Mouse (Mus musculus): ENCODE measurements around the gene Mpp6. TPM values are rescaled to one million over a fixed set of nuclear protein-coding genes. Genes with fewer than 3 reads are reported as not detected.

The Mpp6 gene
- 102 and 115 TPM in 2 replicates for polyA plus RNA-seq (2014; fragmentation: Nextera tagmentation; extraction: Ambion mirVana)

- H3K4me2 ChIP-seq (replicated peaks; ENCODE audit: low read depth, low read length): peak within 1 kb of the TSS; percentile 63
- H3K4me3 ChIP-seq (ENCODE audit: low read length): peak within 1 kb of the TSS; percentile 84
- H3K4me1 ChIP-seq (ENCODE audit: control insufficient read depth, insufficient read depth, low read length): peaks cover 10% of the 10 kb centered on the region; the same call in 1 of the 2 replicates
- H3K9me3 ChIP-seq (ENCODE audit: control insufficient read depth, low read length): no peaks in the 10 kb centered on the region
- no peaks in the 10 kb centered on the region for H3K36me3 ChIP-seq (ENCODE audit: control insufficient read depth, insufficient read depth, low read length)
- peak within 1 kb of the TSS; percentile 93 for H3K9ac ChIP-seq (ENCODE audit: low read depth, low read length)
- H3K27ac ChIP-seq (ENCODE audit: low read depth, low read length): peak within 1 kb of the TSS; percentile 77
- H3K27me3 ChIP-seq (ENCODE audit: control insufficient read depth, insufficient read depth, low read length): no peaks in the 10 kb centered on the region
- ATAC-seq (ENCODE audit: low FRiP score, low TSS enrichment): peak; percentile 95
- under 1% methylated on average over 65 of the region's 74 CpGs for WGBS
These were observed at the start of gene Mpp6 for GRCm38 (mm10) chr6:50109757-50110378. TSS of gene Mpp6 (plus strand) at chr6:50110241.

GRCm38 (mm10) chr6:50066172-50066571, 43.9 kb upstream of the Mpp6 start:
- WGBS: 87% methylated on average over 6 of the region's 6 CpGs
- Histone ChIP-seq H3K9me3 (ENCODE audit: control insufficient read depth, low read length) (no peaks in the 10 kb centered on the region), H3K4me1 (ENCODE audit: control insufficient read depth, insufficient read depth, low read length) (no peaks in the 10 kb centered on the region), H3K9ac (ENCODE audit: low read depth, low read length) (no peak overlapping the region), H3K4me3 (ENCODE audit: low read length) (no peak overlapping the region), H3K27ac (ENCODE audit: low read depth, low read length) (no peak overlapping the region), H3K27me3 (ENCODE audit: control insufficient read depth, insufficient read depth, low read length) (no peaks in the 10 kb centered on the region), H3K36me3 (ENCODE audit: control insufficient read depth, insufficient read depth, low read length) (no peaks in the 10 kb centered on the region), H3K4me2 (replicated peaks; ENCODE audit: low read depth, low read length) (no peak overlapping the region)
- ATAC-seq (ENCODE audit: low FRiP score, low TSS enrichment): no peak

- H3K27ac ChIP-seq (ENCODE audit: low read depth, low read length): no peak overlapping the region
- no peak overlapping the region for H3K4me3 ChIP-seq (ENCODE audit: low read length)
- no peak overlapping the region for H3K4me2 ChIP-seq (replicated peaks; ENCODE audit: low read depth, low read length)
- H3K9ac ChIP-seq (ENCODE audit: low read depth, low read length): no peak overlapping the region
- H3K4me1 ChIP-seq (ENCODE audit: control insufficient read depth, insufficient read depth, low read length): no peaks in the 10 kb centered on the region
- H3K9me3 ChIP-seq (ENCODE audit: control insufficient read depth, low read length): no peaks in the 10 kb centered on the region
- H3K27me3 ChIP-seq (ENCODE audit: control insufficient read depth, insufficient read depth, low read length): no peaks in the 10 kb centered on the region
- no peak for ATAC-seq (ENCODE audit: low FRiP score, low TSS enrichment)
- H3K36me3 ChIP-seq (ENCODE audit: control insufficient read depth, insufficient read depth, low read length): no peaks in the 10 kb centered on the region
These were observed 41.6 kb upstream of the Mpp6 start for GRCm38 (mm10) chr6:50068490-50068889.

GRCm38 (mm10) chr6:50075248-50075647, 34.8 kb upstream of the Mpp6 start:
- Histone ChIP-seq H3K9ac (ENCODE audit: low read depth, low read length) (no peak overlapping the region), H3K4me2 (replicated peaks; ENCODE audit: low read depth, low read length) (no peak overlapping the region), H3K36me3 (ENCODE audit: control insufficient read depth, insufficient read depth, low read length) (no peaks in the 10 kb centered on the region), H3K4me3 (ENCODE audit: low read length) (no peak overlapping the region), H3K27ac (ENCODE audit: low read depth, low read length) (no peak overlapping the region), H3K27me3 (ENCODE audit: control insufficient read depth, insufficient read depth, low read length) (no peaks in the 10 kb centered on the region), H3K9me3 (ENCODE audit: control insufficient read depth, low read length) (no peaks in the 10 kb centered on the region), H3K4me1 (ENCODE audit: control insufficient read depth, insufficient read depth, low read length) (no peaks in the 10 kb centered on the region)
- ATAC-seq (ENCODE audit: low FRiP score, low TSS enrichment): no peak
- whole genome bisulfite sequencing: 90% methylated on average over 3 of the region's 3 CpGs

- ATAC-seq (ENCODE audit: low FRiP score, low TSS enrichment): peak; percentile 57; the same call in 1 of the 2 replicates
- H3K4me1 ChIP-seq (ENCODE audit: control insufficient read depth, insufficient read depth, low read length): no peaks in the 10 kb centered on the region
- H3K36me3 ChIP-seq (ENCODE audit: control insufficient read depth, insufficient read depth, low read length): no peaks in the 10 kb centered on the region
- 36% methylated on average over 2 of the region's 2 CpGs for WGBS
- H3K27me3 ChIP-seq (ENCODE audit: control insufficient read depth, insufficient read depth, low read length): no peaks in the 10 kb centered on the region
- H3K4me2 ChIP-seq (replicated peaks; ENCODE audit: low read depth, low read length): no peak overlapping the region
- H3K27ac ChIP-seq (ENCODE audit: low read depth, low read length): no peak overlapping the region
- H3K4me3 ChIP-seq (ENCODE audit: low read length): no peak overlapping the region
- no peak overlapping the region for H3K9ac ChIP-seq (ENCODE audit: low read depth, low read length)
- H3K9me3 ChIP-seq (ENCODE audit: control insufficient read depth, low read length): no peaks in the 10 kb centered on the region
These were observed 33.6 kb upstream of the Mpp6 start for GRCm38 (mm10) chr6:50076473-50076872.

- 76% methylated on average over 7 of the region's 7 CpGs for WGBS
- Histone ChIP-seq H3K9ac (ENCODE audit: low read depth, low read length) (no peak overlapping the region), H3K4me2 (replicated peaks; ENCODE audit: low read depth, low read length) (no peak overlapping the region), H3K4me1 (ENCODE audit: control insufficient read depth, insufficient read depth, low read length) (no peaks in the 10 kb centered on the region), H3K9me3 (ENCODE audit: control insufficient read depth, low read length) (no peaks in the 10 kb centered on the region), H3K36me3 (ENCODE audit: control insufficient read depth, insufficient read depth, low read length) (no peaks in the 10 kb centered on the region), H3K4me3 (ENCODE audit: low read length) (no peak overlapping the region), H3K27ac (ENCODE audit: low read depth, low read length) (no peak overlapping the region), H3K27me3 (ENCODE audit: control insufficient read depth, insufficient read depth, low read length) (no peaks in the 10 kb centered on the region)
- ATAC-seq (ENCODE audit: low FRiP score, low TSS enrichment): no peak
These were observed 29.6 kb upstream of the Mpp6 start for GRCm38 (mm10) chr6:50080431-50080830.

GRCm38 (mm10) chr6:50085206-50085605, 24.8 kb upstream of the Mpp6 start:
- no peak overlapping the region for H3K9ac ChIP-seq (ENCODE audit: low read depth, low read length)
- no peaks in the 10 kb centered on the region for H3K27me3 ChIP-seq (ENCODE audit: control insufficient read depth, insufficient read depth, low read length)
- WGBS: 80% methylated on average over 4 of the region's 4 CpGs
- H3K27ac ChIP-seq (ENCODE audit: low read depth, low read length): no peak overlapping the region
- no peak overlapping the region for H3K4me3 ChIP-seq (ENCODE audit: low read length)
- H3K4me1 ChIP-seq (ENCODE audit: control insufficient read depth, insufficient read depth, low read length): no peaks in the 10 kb centered on the region
- H3K36me3 ChIP-seq (ENCODE audit: control insufficient read depth, insufficient read depth, low read length): no peaks in the 10 kb centered on the region
- ATAC-seq (ENCODE audit: low FRiP score, low TSS enrichment): no peak
- no peak overlapping the region for H3K4me2 ChIP-seq (replicated peaks; ENCODE audit: low read depth, low read length)
- no peaks in the 10 kb centered on the region for H3K9me3 ChIP-seq (ENCODE audit: control insufficient read depth, low read length)

GRCm38 (mm10) chr6:50089333-50089732, 20.7 kb upstream of the Mpp6 start:
- no peak overlapping the region for H3K9ac ChIP-seq (ENCODE audit: low read depth, low read length)
- H3K9me3 ChIP-seq (ENCODE audit: control insufficient read depth, low read length): no peaks in the 10 kb centered on the region
- H3K36me3 ChIP-seq (ENCODE audit: control insufficient read depth, insufficient read depth, low read length): no peaks in the 10 kb centered on the region
- H3K4me3 ChIP-seq (ENCODE audit: low read length): no peak overlapping the region
- H3K4me2 ChIP-seq (replicated peaks; ENCODE audit: low read depth, low read length): no peak overlapping the region
- 77% methylated on average over 5 of the region's 5 CpGs for WGBS
- no peaks in the 10 kb centered on the region for H3K27me3 ChIP-seq (ENCODE audit: control insufficient read depth, insufficient read depth, low read length)
- H3K4me1 ChIP-seq (ENCODE audit: control insufficient read depth, insufficient read depth, low read length): no peaks in the 10 kb centered on the region
- ATAC-seq (ENCODE audit: low FRiP score, low TSS enrichment): no peak
- no peak overlapping the region for H3K27ac ChIP-seq (ENCODE audit: low read depth, low read length)

GRCm38 (mm10) chr6:50090221-50090620, 19.8 kb upstream of the Mpp6 start:
- no peak for ATAC-seq (ENCODE audit: low FRiP score, low TSS enrichment)
- no peaks in the 10 kb centered on the region for H3K9me3 ChIP-seq (ENCODE audit: control insufficient read depth, low read length)
- no peak overlapping the region for H3K4me2 ChIP-seq (replicated peaks; ENCODE audit: low read depth, low read length)
- no peaks in the 10 kb centered on the region for H3K27me3 ChIP-seq (ENCODE audit: control insufficient read depth, insufficient read depth, low read length)
- no peak overlapping the region for H3K4me3 ChIP-seq (ENCODE audit: low read length)
- H3K9ac ChIP-seq (ENCODE audit: low read depth, low read length): no peak overlapping the region
- no peaks in the 10 kb centered on the region for H3K36me3 ChIP-seq (ENCODE audit: control insufficient read depth, insufficient read depth, low read length)
- H3K4me1 ChIP-seq (ENCODE audit: control insufficient read depth, insufficient read depth, low read length): no peaks in the 10 kb centered on the region
- WGBS: 80% methylated on average over 7 of the region's 7 CpGs
- H3K27ac ChIP-seq (ENCODE audit: low read depth, low read length): no peak overlapping the region

Data from kidney, embryonic 14.5 days (tissue).